Mouse (Mus musculus): ENCODE results near the gene Dnmt3a. TPM values are rescaled to one million over a fixed set of nuclear protein-coding genes. Genes with fewer than 3 reads are reported as not detected.

The Dnmt3a gene
- polyA plus RNA-seq, 1 experiment from 2014 or later = 24.3 TPM

GRCm38 (mm10) chr12:3764191-3764804 lies 41.5 kb upstream of the Dnmt3a start:
- Histone ChIP-seq H3K4me1 (ENCODE audit: insufficient read depth) (peaks cover 1% of the 10 kb centered on the region; the same call in 1 of the 2 replicates), H3K27ac (ENCODE audit: low read depth) (no peak overlapping the region), H3K36me3 (replicated peaks; ENCODE audit: insufficient read depth, low read length) (0 out of 2 replicates have a peak, but pooled peaks cover 3% of the 10 kb centered on the region), H3K27me3 (ENCODE audit: insufficient read depth, low read length) (no peaks in the 10 kb centered on the region), H3K4me3 (ENCODE audit: low read depth, low read length) (no peak overlapping the region), H3K9me3 (ENCODE audit: low read length) (no peaks in the 10 kb centered on the region), H3K9ac (replicated peaks) (no peak overlapping the region), H3K4me2 (ENCODE audit: low read depth, low read length) (no peak overlapping the region)
- no peak for ATAC-seq
- 80% methylated on average over 3 of the region's 3 CpGs for WGBS (ENCODE audit: insufficient replicate concordance)
- no peak for DNase-seq
- TF ChIP-seq EP300 (IDR thresholded peaks at IDR 0.05; ENCODE audit: low read depth) = no peak
- no peak for TF ChIP-seq CTCF (IDR thresholded peaks at IDR 0.05; ENCODE audit: low read depth)

GRCm38 (mm10) chr12:3767360-3767759 lies 38.4 kb upstream of the Dnmt3a start:
- Histone ChIP-seq H3K27ac (ENCODE audit: low read depth) (no peak overlapping the region), H3K36me3 (replicated peaks; ENCODE audit: insufficient read depth, low read length) (no peaks in the 10 kb centered on the region), H3K4me3 (ENCODE audit: low read depth, low read length) (no peak overlapping the region), H3K9ac (replicated peaks) (no peak overlapping the region), H3K4me1 (ENCODE audit: insufficient read depth) (no peaks in the 10 kb centered on the region), H3K4me2 (ENCODE audit: low read depth, low read length) (no peak overlapping the region), H3K27me3 (ENCODE audit: insufficient read depth, low read length) (no peaks in the 10 kb centered on the region), H3K9me3 (ENCODE audit: low read length) (no peaks in the 10 kb centered on the region)
- WGBS (ENCODE audit: insufficient replicate concordance) = 85% methylated on average over 8 of the region's 8 CpGs
- ATAC-seq (no peak), DNase-seq (no peak)
- TF ChIP-seq CTCF (IDR thresholded peaks at IDR 0.05; ENCODE audit: low read depth) = no peak

GRCm38 (mm10) chr12:3768391-3768790 lies 37.4 kb upstream of the Dnmt3a start:
- Histone ChIP-seq H3K36me3 (replicated peaks; ENCODE audit: insufficient read depth, low read length) (no peaks in the 10 kb centered on the region; the same call in 1 of the 2 replicates), H3K4me1 (ENCODE audit: insufficient read depth) (no peaks in the 10 kb centered on the region), H3K27me3 (ENCODE audit: insufficient read depth, low read length) (no peaks in the 10 kb centered on the region), H3K4me2 (ENCODE audit: low read depth, low read length) (no peak overlapping the region), H3K9me3 (ENCODE audit: low read length) (no peaks in the 10 kb centered on the region), H3K4me3 (ENCODE audit: low read depth, low read length) (no peak overlapping the region), H3K9ac (replicated peaks) (no peak overlapping the region), H3K27ac (ENCODE audit: low read depth) (no peak overlapping the region)
- no peak for DNase-seq
- 84% methylated on average over 4 of the region's 4 CpGs for WGBS (ENCODE audit: insufficient replicate concordance)
- no peak for ATAC-seq
- TF ChIP-seq EP300 (IDR thresholded peaks at IDR 0.05; ENCODE audit: low read depth) (no peak), CTCF (IDR thresholded peaks at IDR 0.05; ENCODE audit: low read depth) (no peak)

GRCm38 (mm10) chr12:3770546-3770945 lies 35.3 kb upstream of the Dnmt3a start:
- no peaks in the 10 kb centered on the region for H3K27me3 ChIP-seq (ENCODE audit: insufficient read depth, low read length)
- no peak overlapping the region for H3K27ac ChIP-seq (ENCODE audit: low read depth)
- no peak overlapping the region for H3K4me2 ChIP-seq (ENCODE audit: low read depth, low read length)
- no peak overlapping the region for H3K4me3 ChIP-seq (ENCODE audit: low read depth, low read length)
- H3K4me1 ChIP-seq (ENCODE audit: insufficient read depth) = peaks cover 1% of the 10 kb centered on the region; the same call in 1 of the 2 replicates
- ATAC-seq (no peak), DNase-seq (no peak)
- TF ChIP-seq CTCF (IDR thresholded peaks at IDR 0.05; ENCODE audit: low read depth) = no peak
- no peak for TF ChIP-seq EP300 (IDR thresholded peaks at IDR 0.05; ENCODE audit: low read depth)
- H3K9me3 ChIP-seq (ENCODE audit: low read length) = no peaks in the 10 kb centered on the region
- H3K36me3 ChIP-seq (replicated peaks; ENCODE audit: insufficient read depth, low read length) = peaks cover 4% of the 10 kb centered on the region; the same call in 1 of the 2 replicates
- H3K9ac ChIP-seq (replicated peaks) = no peak overlapping the region
- 74% methylated on average over 2 of the region's 2 CpGs for WGBS (ENCODE audit: insufficient replicate concordance)

- H3K27me3 ChIP-seq (ENCODE audit: insufficient read depth, low read length) = no peaks in the 10 kb centered on the region
- H3K9ac ChIP-seq (replicated peaks) = no peak overlapping the region
- no peaks in the 10 kb centered on the region for H3K9me3 ChIP-seq (ENCODE audit: low read length)
- 56% methylated on average over 2 of the region's 2 CpGs for WGBS (ENCODE audit: insufficient replicate concordance)
- no peak for TF ChIP-seq CTCF (IDR thresholded peaks at IDR 0.05; ENCODE audit: low read depth)
- no peak for TF ChIP-seq EP300 (IDR thresholded peaks at IDR 0.05; ENCODE audit: low read depth)
- ATAC-seq (no peak), DNase-seq (no peak)
- H3K4me2 ChIP-seq (ENCODE audit: low read depth, low read length) = no peak overlapping the region
- no peak overlapping the region for H3K27ac ChIP-seq (ENCODE audit: low read depth)
- peaks cover 5% of the 10 kb centered on the region; the same call in 1 of the 2 replicates for H3K36me3 ChIP-seq (replicated peaks; ENCODE audit: insufficient read depth, low read length)
- no peak overlapping the region for H3K4me3 ChIP-seq (ENCODE audit: low read depth, low read length)
- peaks cover 3% of the 10 kb centered on the region; the same call in 1 of the 2 replicates for H3K4me1 ChIP-seq (ENCODE audit: insufficient read depth)
These were observed 34.7 kb upstream of the Dnmt3a start for GRCm38 (mm10) chr12:3771080-3771479.

- DNase-seq (no peak), ATAC-seq (no peak)
- no peaks in the 10 kb centered on the region for H3K9me3 ChIP-seq (ENCODE audit: low read length)
- no peak overlapping the region for H3K9ac ChIP-seq (replicated peaks)
- WGBS (ENCODE audit: insufficient replicate concordance) = 84% methylated on average over 3 of the region's 3 CpGs
- no peak overlapping the region for H3K27ac ChIP-seq (ENCODE audit: low read depth)
- no peak overlapping the region for H3K4me2 ChIP-seq (ENCODE audit: low read depth, low read length)
- H3K4me1 ChIP-seq (ENCODE audit: insufficient read depth) = peaks cover 13% of the 10 kb centered on the region
- no peaks in the 10 kb centered on the region for H3K27me3 ChIP-seq (ENCODE audit: insufficient read depth, low read length)
- H3K36me3 ChIP-seq (replicated peaks; ENCODE audit: insufficient read depth, low read length) = peaks cover 6% of the 10 kb centered on the region; the same call in 1 of the 2 replicates
- TF ChIP-seq CTCF (IDR thresholded peaks at IDR 0.05; ENCODE audit: low read depth) (no peak), EP300 (IDR thresholded peaks at IDR 0.05; ENCODE audit: low read depth) (no peak)
- H3K4me3 ChIP-seq (ENCODE audit: low read depth, low read length) = no peak overlapping the region
These were observed 32.2 kb upstream of the Dnmt3a start for GRCm38 (mm10) chr12:3773643-3774042.
